Mouse (Mus musculus) embryonic facial prominence, embryonic 11.5 days (tissue): ENCODE measurements around the gene Slc37a2. TPM values are rescaled to one million over a fixed set of nuclear protein-coding genes. Genes with fewer than 3 reads are reported as not detected.
A peak's percentile ranks its signal among the peaks of the same experiment; 100 is the strongest.

ENCODE experiments used
- ATAC-seq: fragments of 200-750 bp; cut with Nextera tagmentation; replicated peaks from 2 replicates; pipeline ENCODE4 v1.8.0; 2017; ENCODE audit warnings: low read depth; ENCODE audit not compliant: insufficient number of reproducible peaks, low FRiP score, low TSS enrichment
- DNase-seq: peaks from one replicate; pipeline ENCODE4 v3.0.0-alpha.2; 2015; ENCODE audit warnings: low spot score
- H3K27ac ChIP-seq: fragments of 300-500 bp; sonication (generic); replicated peaks from 2 replicates; pipeline ENCODE4 v1.5.1; 2014; ENCODE audit warnings: mild to moderate bottlenecking, low read depth, low read length, control low read depth
- H3K27me3 ChIP-seq: fragments of 300-500 bp; sonication (generic); 2 replicates; pipeline ENCODE4 v1.6.1; 2014; ENCODE audit warnings: mild to moderate bottlenecking, low read length, moderate library complexity, mixed read lengths; ENCODE audit not compliant: control insufficient read depth, insufficient read depth
- H3K36me3 ChIP-seq: fragments of 300-500 bp; sonication (generic); replicated peaks from 2 replicates; pipeline ENCODE4 v1.6.1; 2014; ENCODE audit warnings: low read depth, mild to moderate bottlenecking, low read length, moderate library complexity, mixed read lengths; ENCODE audit not compliant: control insufficient read depth, insufficient read depth
- H3K4me1 ChIP-seq: fragments of 300-500 bp; sonication (generic); 2 replicates; pipeline ENCODE4 v1.6.1; 2014; ENCODE audit warnings: low read length, mixed read lengths; ENCODE audit not compliant: control insufficient read depth, insufficient read depth
- H3K4me2 ChIP-seq: fragments of 300-500 bp; sonication (generic); 2 replicates; pipeline ENCODE4 v1.6.1; 2014; ENCODE audit warnings: low read depth, mild to moderate bottlenecking, control low read depth, low read length, moderate library complexity
- H3K4me3 ChIP-seq: fragments of 300-500 bp; sonication (generic); 2 replicates; pipeline ENCODE4 v1.5.1; 2014; ENCODE audit warnings: low read depth, low read length, control low read depth
- H3K9ac ChIP-seq: fragments of 300-500 bp; sonication (generic); replicated peaks from 2 replicates; pipeline ENCODE4 v1.6.1; 2014; ENCODE audit warnings: mild to moderate bottlenecking, control low read depth, low read length
- H3K9me3 ChIP-seq: fragments of 300-500 bp; sonication (generic); replicated peaks from 2 replicates; pipeline ENCODE4 v1.6.1; 2016; ENCODE audit warnings: mild to moderate bottlenecking, low read length, inconsistent platforms, mixed read lengths; ENCODE audit not compliant: control insufficient read depth
- WGBS: fragments of 180-500 bp; shearing (Covaris S2); extraction: QIAGEN DNeasy Blood & Tissue Kit; methylation state at CpG from one replicate; pipeline ENCODE4 v1.1.7; 2014; 5-methylcytosine and 5-hydroxymethylcytosine counted together
- polyA plus RNA-seq: library from polyadenylated mRNA; unstranded; fragments of >200 nt; fragmentation: Nextera tagmentation; extraction: Ambion mirVana; gene quantifications from 2 replicates; pipeline ENCODE4 v1.2.1, GENCODE M21; 2014

Gene Slc37a2
- polyA plus RNA-seq, 1 experiment from 2014 or later = 2.9 TPM

DNA sequence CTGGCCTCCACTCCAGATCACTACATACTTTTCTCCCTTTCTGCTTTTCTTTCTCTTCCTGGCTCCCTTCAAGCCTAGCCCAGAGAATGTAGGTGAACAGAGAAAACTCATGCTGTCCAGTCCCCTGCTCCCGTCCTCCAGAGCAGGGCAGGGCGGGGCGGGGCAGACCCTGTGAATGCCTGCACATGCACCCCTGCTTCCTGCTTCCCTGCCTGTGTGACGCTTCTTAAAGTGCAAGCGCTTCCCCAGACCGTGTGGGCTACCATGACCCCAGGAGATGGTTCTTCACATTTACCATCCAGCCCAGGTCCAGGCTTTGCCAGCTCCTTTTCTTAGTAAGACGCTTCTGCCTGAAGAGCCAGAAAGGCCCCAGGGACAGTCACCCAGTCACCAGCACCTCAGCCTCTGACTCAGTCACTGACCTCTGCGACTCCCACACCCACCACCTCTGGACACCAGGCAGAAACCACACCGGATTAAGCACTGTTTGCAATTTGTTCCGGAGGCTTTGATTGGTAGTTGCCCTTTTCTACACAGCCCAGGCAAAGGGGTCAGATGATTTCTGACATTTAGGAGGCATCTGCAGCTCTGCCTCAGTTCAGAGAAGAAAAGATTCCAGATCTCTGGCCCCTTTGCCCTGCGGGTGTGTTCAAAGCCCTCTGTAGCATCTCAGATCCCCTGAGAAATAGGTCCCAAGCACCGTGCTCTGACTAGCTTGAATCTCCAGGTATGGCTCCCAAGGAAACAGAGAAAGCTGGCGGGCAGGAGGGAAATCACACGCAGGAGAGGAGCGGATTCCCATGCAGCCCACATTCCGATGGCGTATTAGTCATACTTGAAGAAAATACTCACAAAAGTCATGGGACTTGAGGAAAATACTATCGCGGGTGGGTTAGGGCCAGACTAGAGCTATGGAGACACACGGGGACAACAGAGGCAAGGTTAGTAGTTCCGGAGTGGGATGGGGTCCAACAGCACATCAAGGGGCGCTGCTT lies 23.0 kb downstream of the Slc37a2 start:
- Histone ChIP-seq H3K9me3 (no peaks in the 10 kb centered on the region), H3K4me1 (no peaks in the 10 kb centered on the region), H3K27me3 (no peaks in the 10 kb centered on the region), H3K4me3 (no peak overlapping the region), H3K4me2 (no peak overlapping the region), H3K9ac (no peak overlapping the region), H3K36me3 (no peaks in the 10 kb centered on the region), H3K27ac (no peak overlapping the region)
- WGBS = 56% methylated on average over 22 of the region's 22 CpGs
- no peak for ATAC-seq
- no peak for DNase-seq

DNA sequence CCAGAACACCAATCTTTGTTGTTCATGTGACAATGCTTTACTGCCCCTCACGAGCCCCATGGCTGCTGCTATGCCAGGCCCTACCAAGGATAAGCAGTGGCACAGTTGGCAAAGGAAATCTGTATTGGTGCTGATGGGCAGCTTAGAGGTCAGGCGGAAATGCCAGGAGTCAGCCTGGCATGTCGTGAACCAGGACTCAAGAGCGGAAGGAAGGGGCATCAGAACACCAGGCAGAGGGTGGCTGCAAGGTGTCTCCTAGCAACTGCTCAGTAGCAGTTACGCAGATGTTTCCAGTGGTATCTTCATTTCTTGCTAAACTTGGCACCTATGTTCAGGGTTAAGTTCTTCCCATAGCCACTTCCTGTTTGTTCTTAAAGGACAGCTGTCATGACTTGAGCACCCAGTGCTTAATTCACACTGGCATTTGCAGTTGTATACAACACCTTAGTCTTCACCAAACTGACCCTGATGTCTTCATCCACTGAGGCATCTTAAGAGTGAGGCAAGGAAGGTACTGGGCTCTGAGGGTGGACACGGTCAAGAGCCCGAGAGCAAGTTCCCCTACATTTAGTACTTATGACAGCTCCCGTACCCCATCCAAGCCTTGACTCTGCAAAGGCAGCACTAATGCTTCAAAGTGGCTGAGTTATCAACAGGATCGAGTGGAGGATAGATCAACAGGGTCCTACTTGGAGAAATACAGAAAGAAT lies 24.9 kb downstream of the Slc37a2 start:
- no peak for DNase-seq
- Histone ChIP-seq H3K36me3 (no peaks in the 10 kb centered on the region), H3K4me3 (no peak overlapping the region), H3K9ac (no peak overlapping the region), H3K4me1 (no peaks in the 10 kb centered on the region), H3K9me3 (no peaks in the 10 kb centered on the region), H3K27me3 (no peaks in the 10 kb centered on the region), H3K4me2 (no peak overlapping the region), H3K27ac (no peak overlapping the region)
- no peak for ATAC-seq
- 89% methylated on average over 9 of the region's 9 CpGs for WGBS

DNA sequence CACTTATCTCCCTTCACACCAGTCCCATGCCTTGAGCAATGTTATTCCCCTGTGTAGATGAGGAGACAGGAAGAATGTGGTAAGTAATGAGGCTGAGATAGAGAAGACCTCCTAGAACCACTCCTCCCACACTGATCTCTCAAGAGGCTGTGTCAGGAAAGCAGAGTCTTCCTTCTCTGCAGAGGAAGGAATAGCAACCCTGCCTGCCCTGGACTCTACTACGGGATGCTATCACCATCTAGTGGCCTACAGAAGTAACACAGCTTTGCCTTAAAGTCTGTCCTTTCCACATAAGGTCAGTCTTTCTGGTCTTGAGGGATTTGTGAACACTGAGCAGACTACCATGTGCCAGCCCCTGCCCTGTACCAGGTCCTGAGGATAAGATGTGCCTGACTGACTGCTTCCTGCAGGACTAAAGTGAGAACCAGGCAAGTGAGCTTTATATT lies 25.6 kb downstream of the Slc37a2 start:
- Histone ChIP-seq H3K4me1 (no peaks in the 10 kb centered on the region), H3K9me3 (no peaks in the 10 kb centered on the region), H3K36me3 (no peaks in the 10 kb centered on the region), H3K9ac (no peak overlapping the region), H3K27me3 (no peaks in the 10 kb centered on the region), H3K4me2 (no peak overlapping the region), H3K27ac (no peak overlapping the region), H3K4me3 (no peak overlapping the region)
- ATAC-seq (peak; percentile 72; the same call in 1 of the 2 replicates), DNase-seq (peak; percentile 79)
- 4% methylated on average over 1 of the region's 1 CpGs for WGBS

DNA sequence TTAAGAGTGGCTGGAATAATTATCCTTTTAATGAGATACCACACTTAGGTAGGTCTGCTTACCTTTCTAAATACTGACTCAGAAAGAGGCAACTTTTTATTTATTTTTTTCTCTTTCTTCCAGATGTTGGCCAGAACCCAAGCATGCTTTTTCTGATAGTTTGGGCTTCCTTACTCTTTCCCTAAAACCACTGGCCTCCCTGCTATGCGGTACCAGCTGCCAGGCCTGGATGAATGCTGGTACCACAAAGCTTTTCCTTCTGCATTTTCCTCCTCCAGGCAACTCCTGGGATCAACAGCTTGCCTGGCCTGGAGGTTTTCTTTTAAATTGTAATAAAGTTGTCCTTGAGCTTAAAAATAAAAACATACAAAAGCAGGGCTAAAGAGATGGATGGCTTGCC lies 30.0 kb downstream of the Slc37a2 start:
- no peak for DNase-seq
- H3K9ac ChIP-seq = no peak overlapping the region
- no peak overlapping the region for H3K4me2 ChIP-seq
- H3K4me1 ChIP-seq = no peaks in the 10 kb centered on the region
- H3K27ac ChIP-seq = no peak overlapping the region
- no peaks in the 10 kb centered on the region for H3K36me3 ChIP-seq
- 90% methylated on average over 1 of the region's 1 CpGs for WGBS
- no peaks in the 10 kb centered on the region for H3K9me3 ChIP-seq
- no peaks in the 10 kb centered on the region for H3K27me3 ChIP-seq
- no peak for ATAC-seq
- H3K4me3 ChIP-seq = no peak overlapping the region

DNA sequence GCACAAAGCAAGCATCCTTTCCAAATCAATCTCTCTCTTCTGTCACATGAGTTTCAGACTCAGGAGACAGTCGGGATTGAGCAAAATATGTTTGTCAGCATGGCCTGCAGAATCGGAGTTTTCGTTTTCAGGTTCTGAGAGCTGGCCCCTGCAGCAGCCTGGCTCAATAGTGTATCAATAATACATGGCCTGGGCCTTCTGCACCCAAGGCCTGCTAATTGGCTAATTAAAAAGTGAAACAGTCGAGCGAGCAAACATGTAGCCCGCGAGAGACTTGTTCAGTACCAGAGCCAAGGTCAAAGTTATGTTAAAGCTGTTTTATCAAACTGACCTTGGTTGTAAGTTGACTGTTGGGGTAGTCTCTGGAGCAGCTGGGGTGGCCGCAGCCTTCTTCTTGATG lies 34.8 kb downstream of the Slc37a2 start:
- no peak for DNase-seq
- WGBS = 75% methylated on average over 8 of the region's 8 CpGs
- no peaks in the 10 kb centered on the region for H3K27me3 ChIP-seq
- H3K4me2 ChIP-seq = no peak overlapping the region
- H3K9ac ChIP-seq = no peak overlapping the region
- ATAC-seq = no peak
- H3K27ac ChIP-seq = no peak overlapping the region
- H3K9me3 ChIP-seq = no peaks in the 10 kb centered on the region
- no peaks in the 10 kb centered on the region for H3K36me3 ChIP-seq
- H3K4me1 ChIP-seq = no peaks in the 10 kb centered on the region
- no peak overlapping the region for H3K4me3 ChIP-seq

DNA sequence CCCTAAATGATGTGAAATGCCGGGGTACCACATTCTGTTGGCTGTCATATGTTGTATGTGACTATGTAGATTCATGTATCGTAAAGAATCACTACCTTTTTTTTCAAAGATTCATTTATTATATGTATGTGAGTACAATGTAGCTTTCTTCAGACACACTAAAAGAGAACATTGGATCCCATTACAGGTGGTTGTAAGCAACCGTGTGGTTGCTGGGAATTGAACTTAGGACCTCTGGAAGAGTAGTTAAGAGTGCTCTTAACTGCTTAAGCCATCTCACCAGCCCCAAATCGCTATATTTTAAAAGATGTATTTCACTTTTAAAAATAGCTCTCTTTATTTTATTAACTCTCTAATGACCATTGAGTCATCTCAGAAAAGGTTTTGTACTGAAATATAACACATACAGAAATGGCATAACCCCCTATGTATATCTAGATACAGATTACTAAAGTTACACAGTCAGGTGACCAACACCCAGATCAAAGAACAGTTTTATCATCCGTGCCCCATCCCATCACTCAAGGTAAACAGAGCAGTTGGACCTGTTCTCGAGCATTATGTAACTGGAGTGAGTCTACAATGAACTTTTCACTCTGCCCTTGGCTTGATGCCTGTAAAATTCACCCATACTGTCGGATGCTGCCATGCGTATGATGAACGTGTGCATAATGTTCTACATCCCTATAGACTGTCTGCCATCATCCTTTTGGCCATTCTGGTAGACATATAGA lies 41.0 kb downstream of the Slc37a2 start:
- Histone ChIP-seq H3K27ac (no peak overlapping the region), H3K4me1 (no peaks in the 10 kb centered on the region), H3K36me3 (no peaks in the 10 kb centered on the region), H3K4me2 (no peak overlapping the region), H3K9me3 (no peaks in the 10 kb centered on the region), H3K9ac (no peak overlapping the region), H3K27me3 (no peaks in the 10 kb centered on the region), H3K4me3 (no peak overlapping the region)
- 90% methylated on average over 9 of the region's 9 CpGs for WGBS
- no peak for DNase-seq
- ATAC-seq = no peak

DNA sequence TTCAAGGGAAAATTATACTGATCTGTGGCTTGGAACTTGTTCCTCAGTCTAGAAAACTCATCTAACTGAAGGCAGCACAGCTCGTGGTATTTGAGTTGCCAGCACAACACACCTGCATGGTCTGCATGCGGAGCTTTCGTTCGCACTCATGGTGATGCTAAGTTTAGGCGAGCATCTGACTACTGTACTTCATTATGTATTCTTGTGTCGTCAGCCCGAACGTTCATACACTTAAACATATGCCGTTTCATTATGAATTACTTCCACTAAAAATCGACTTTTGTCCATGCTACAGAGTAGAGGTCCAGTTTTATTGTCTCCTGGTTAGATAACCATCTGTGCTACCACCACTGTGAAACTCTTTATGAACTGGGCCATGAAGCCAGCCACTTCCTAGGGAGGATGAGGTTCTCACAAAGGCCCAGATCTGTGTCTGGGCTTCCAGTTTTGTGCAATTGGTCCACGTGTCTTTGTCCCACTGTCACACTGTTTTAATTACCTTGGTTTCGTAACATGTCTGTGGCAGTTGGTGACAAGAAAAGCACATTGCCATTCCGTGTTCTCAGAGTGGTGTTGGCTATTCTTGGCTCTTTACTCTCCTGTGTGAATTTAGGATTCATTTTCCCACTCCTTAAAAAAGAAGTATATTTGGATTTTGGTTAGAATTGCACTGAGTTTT lies 42.3 kb downstream of the Slc37a2 start:
- Histone ChIP-seq H3K4me2 (no peak overlapping the region), H3K36me3 (no peaks in the 10 kb centered on the region), H3K27me3 (no peaks in the 10 kb centered on the region), H3K9me3 (no peaks in the 10 kb centered on the region), H3K9ac (no peak overlapping the region), H3K27ac (no peak overlapping the region), H3K4me3 (no peak overlapping the region), H3K4me1 (no peaks in the 10 kb centered on the region)
- 90% methylated on average over 13 of the region's 13 CpGs for WGBS
- DNase-seq = no peak
- no peak for ATAC-seq
